Mouse (Mus musculus) kidney, postnatal 4 days (tissue): ENCODE measurements around the gene Ptprd.
A peak's percentile ranks its signal among the peaks of the same experiment; 100 is the strongest.

Source experiments
- DNase-seq, 2 experiments: peaks; one replicate each; pipeline ENCODE4 v3.0.0; 2021; ENCODE audit warnings: mixed read lengths in 2 of 2

The Ptprd gene

DNA sequence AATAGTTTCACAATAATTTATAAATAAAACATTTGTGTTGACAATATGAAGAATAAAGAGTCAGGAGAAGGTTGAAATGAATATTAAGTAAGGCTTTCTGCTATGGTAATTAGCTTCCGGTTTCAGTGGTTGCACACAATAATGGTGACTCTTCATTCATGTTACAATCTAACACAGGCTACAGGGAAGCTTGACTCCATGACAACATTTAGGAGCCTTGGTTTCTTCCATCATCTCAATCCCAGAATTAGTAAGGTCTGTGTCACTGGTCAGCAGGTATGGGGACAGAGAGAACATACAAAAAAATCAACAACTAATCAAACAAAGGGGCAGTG lies 1921.3 kb downstream of the Ptprd start:
- no peak for DNase-seq

DNA sequence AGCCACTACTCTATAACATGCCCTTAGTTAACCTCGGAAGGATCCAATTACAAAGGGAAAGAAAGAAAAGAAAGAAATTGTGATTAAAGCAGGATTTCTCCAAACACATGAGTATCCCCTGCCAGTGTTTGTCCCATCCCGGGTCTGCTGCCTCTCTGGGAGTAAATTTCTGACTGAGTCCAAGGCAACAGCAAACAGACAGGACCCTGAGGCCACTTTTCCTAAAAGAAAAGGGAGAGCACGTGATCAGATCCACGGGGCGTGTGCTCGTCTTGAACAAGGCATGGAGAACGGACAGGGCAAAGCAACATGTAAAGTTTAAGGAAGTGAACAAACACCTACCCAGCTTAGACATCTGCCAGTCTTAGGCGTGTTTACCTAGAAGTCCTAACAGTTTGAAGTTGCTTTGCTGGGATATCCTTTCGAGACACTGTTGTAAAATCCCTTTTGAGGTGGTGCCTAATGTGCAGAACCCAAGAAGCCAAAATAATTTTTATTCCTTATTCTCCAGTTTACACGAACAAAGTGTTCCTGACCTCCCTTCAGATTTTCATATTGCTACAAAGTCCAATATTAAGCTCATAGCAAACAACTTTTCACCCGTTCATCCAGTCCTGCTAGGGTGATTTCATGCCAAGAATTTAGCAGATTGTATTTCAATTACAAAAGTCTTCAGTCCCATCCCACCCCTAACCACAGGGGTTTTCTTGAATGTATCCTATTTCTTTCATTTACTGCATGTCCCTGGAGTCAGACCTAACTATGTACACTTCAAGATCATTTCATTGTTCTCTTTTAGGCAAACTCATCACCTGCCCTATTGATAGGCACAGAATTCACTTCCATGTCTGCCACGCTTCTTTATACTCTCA lies 1921.9 kb downstream of the Ptprd start:
- no peak for DNase-seq

DNA sequence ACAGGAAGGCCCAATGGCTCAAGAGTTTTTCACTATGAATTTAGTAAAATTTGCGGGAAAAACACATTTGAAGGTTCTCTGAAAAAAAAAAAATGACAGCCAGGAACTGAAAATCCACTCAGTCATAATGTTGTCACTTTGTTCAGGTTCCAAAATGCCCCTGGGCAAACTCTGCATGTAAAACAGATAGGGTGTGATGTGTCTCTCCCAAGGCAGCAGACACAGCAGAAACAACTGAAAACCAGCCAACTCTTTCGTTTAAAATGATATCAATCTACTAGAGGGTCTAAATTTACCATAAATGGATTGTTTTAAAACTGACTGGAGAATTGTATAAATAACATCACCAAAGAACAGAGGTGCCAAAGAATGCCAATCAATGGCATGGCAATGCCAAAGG lies 1925.7 kb downstream of the Ptprd start:
- no peak for DNase-seq

DNA sequence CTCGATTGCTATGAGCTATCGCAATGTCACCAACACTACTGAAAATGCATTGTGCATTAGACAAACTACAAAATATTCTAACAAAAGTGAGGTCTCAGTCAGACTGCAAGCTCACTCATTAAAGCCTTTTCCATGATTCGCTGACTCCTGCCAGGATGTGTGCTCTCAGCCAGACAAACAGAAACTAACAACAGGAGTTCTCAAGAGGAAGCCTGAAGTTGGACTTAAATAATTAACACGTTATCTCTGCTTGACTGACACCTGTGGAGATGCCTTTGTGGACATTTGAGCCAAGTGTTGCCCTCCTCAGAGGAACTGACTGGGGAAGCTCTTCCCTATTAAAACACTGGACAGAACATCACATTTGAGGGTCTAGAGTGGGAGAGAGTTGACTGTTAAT lies 1928.9 kb downstream of the Ptprd start:
- DNase-seq = no peak

- no peak for DNase-seq
These were observed 1949.0 kb downstream of the Ptprd start for GRCm38 (mm10) chr4:76262727-76263126.

DNA sequence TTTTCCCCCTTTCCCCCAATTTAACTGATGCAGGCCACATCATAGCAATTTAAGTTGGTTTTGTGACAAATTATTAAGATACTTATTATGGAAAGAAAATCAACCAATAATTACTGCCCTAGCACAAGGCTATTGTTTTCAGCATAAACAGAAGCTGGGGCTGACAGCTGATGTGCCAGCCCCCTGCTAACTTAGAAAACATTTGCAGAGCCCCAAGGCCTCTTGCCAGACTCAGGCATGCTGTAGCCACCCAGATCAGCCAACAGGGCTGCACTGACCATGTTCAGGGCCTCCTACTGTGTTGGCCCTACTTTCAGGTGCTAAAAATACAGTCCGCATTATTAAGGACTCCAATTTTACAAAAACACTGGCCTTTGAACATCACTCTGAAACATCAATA lies 1951.1 kb downstream of the Ptprd start:
- DNase-seq = no peak

- DNase-seq = no peak
These were observed 1951.5 kb downstream of the Ptprd start for GRCm38 (mm10) chr4:76260286-76260685.

DNA sequence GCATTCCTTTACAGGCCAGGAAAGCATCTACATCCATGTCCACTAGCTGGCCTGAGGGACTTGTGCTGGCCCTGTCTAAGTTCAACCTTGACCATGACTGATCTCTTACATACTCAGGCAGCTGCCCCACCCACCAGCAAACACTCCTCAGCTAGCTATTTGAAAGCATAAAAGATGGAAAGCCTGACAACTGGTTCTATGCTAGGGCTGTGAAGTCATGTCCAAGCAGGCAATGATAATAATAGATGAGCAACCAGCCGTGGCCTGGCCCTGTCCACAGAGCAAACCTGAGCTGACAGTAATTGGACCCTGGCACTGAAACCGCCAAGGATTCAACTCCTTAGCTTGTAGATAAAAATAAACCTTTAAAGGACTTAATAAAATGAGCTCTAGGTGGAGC lies 1952.1 kb downstream of the Ptprd start:
- DNase-seq = peak; percentile 9 to 10

DNA sequence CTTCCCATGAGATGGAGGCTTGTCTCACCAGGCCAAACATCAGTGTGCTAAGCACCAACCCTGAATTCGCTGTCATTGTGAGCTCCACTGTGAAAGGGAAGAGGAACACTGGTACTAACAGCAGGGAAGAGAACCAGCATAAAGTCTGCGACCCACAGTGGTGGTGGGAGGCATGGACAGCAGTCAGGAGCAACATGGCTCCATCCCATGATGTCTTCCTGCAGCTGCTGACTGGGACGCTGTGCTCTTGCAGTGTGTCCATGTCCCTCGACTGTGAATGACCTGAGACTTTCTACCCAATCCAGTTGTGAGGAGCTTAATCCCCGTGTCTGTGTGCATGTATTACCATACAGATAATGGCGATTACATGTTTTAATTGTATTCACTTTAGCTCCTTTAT lies 1967.4 kb downstream of the Ptprd start:
- peak; percentile 5 to 16 for DNase-seq

- no peak for DNase-seq
These were observed 1970.2 kb downstream of the Ptprd start for GRCm38 (mm10) chr4:76241542-76241941.

DNA sequence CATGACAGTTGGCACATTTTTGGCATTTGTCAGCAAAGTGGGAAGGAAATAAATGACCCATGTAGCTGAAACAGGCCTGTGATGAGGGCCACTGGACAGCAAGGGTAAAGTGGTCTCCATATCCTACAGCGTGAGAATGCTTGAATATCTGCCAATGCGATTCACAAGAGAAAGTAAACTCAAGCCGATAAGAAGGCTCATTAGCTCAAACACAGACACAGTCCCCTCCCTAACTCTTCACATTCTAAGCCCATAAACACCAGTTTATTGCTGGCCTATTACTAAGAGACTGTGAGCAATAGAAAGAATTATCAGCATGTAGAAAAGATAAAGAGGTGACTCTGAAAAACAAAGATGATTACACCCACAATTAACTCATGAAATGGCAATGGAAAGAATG lies 1970.6 kb downstream of the Ptprd start:
- DNase-seq = no peak

- DNase-seq = no peak
These were observed 1972.7 kb downstream of the Ptprd start for GRCm38 (mm10) chr4:76239063-76239462.

- DNase-seq = no peak
These were observed 1973.2 kb downstream of the Ptprd start for GRCm38 (mm10) chr4:76238577-76238976.

- DNase-seq = no peak
These were observed 1973.9 kb downstream of the Ptprd start for GRCm38 (mm10) chr4:76237827-76238226.

DNA sequence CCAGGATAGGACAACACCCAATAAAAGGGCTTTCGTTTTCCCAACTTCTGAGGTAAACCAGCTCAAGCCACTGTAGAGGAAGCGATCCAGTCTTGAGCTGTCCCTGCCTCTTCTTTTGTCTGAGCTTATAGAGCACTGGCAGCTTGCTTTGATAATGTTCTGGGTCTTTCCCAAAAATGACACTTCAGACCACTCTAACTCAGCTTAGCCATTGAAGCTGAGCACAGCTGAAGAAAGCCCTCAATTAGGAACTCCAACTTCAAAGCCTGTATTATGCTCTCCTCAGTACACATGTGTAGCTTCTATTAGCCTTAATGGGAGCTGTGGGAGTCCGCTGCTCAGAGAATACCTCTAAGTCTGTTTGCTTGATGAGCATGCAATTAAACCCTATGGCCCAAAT lies 1988.0 kb downstream of the Ptprd start:
- no peak for DNase-seq

- DNase-seq = no peak
These were observed 1989.2 kb downstream of the Ptprd start for GRCm38 (mm10) chr4:76222520-76222919.

GRCm38 (mm10) chr4:76218065-76218464 lies 1993.7 kb downstream of the Ptprd start:
- no peak for DNase-seq

DNA sequence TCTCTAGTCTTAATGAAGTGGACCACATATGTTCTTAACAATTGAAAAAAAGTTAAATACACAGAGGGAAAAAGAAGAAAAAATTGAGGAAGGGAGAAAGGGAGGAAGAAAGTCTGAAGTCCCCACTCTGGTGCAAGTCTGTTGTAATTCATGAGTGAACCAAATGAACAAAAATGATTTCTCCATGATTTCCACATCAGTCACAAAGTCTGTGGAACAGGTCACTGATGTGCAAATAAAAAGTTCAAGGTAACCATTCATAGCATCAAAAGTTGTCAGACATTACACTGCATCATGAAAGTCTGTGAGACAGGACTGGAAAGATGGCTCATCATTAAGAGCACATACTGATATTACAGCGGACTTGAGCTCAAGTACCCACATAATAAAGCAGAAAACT lies 1996.6 kb downstream of the Ptprd start:
- no peak for DNase-seq

DNA sequence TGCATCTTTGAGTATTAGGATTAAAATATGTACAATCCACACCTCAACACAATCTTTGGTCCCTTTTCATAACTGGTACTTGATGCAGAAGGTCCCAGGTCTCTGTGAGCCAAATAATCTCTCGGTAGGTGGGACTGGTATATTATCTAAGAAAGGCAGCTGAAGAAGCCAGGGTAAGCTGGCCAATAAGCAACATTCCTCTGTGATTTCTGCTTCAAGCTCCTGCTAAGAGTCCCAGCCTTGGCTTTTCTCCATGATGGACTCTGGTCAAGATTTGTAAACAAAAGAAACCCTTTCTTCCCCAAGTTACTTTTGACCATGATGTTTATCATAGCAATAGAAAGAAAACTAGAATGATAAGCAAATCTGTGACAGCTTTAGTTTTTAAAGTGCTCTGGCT lies 2012.4 kb downstream of the Ptprd start:
- peak in 1 of 2 experiments; percentile 2 for DNase-seq

DNA sequence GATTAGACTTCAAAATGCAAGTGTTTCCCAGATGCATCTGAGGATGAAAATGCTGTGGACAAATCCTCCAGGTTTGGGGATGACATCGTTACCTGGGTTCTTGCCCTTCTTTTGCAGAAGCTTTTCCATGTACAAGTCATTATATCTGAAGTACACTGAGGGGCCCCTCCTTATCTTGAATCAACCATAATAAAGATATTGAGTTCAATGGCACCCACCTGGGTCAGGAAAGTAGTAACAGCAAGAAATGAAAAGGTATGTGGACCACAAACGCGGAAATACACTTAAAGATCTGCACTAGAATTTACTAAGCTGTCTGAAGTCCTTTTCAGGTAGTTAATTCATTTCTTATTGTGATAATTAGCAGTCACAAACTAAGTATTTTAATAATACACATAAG lies 2017.0 kb downstream of the Ptprd start:
- no peak for DNase-seq

- no peak for DNase-seq
These were observed 2018.3 kb downstream of the Ptprd start for GRCm38 (mm10) chr4:76193496-76193895.

GRCm38 (mm10) chr4:76192031-76192430 lies 2019.7 kb downstream of the Ptprd start:
- DNase-seq = no peak

GRCm38 (mm10) chr4:76190788-76191187 lies 2021.0 kb downstream of the Ptprd start:
- DNase-seq = no peak

- DNase-seq = no peak
These were observed 2028.7 kb downstream of the Ptprd start for GRCm38 (mm10) chr4:76183095-76183494.

DNA sequence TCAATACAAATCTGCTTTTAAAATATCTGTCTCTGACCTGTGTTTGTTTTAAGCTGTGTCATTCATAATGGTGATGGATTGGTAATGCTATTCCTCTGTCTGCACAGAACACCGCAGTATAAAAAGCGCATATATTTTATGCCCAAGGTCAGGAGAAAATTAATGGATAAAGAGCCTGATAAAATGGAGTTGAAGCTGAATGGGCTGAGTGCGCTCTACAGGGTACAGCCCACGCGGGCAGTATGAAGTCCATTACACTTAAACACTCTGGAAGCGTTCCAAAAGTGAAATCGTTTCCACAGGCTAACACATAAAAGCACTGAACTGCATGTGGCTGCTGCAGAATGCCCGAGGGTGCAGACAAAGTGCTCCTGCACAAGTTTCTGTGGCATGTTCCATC lies 2032.3 kb downstream of the Ptprd start:
- peak; percentile 4 to 17 for DNase-seq
